Mouse (Mus musculus) telencephalon, adult 2 months (tissue): Measurements from ENCODE around the gene Slc35a3.

Experiments
- DNase-seq: peaks from one replicate; pipeline ENCODE4 v3.0.0-alpha.2; 2011; ENCODE audit warnings: low read depth, low spot score

Slc35a3 gene

GRCm38 (mm10) chr3:116640024-116640423 is 72.6 kb downstream of the Slc35a3 start:
- DNase-seq = no peak

GRCm38 (mm10) chr3:116638572-116638971 is 74.1 kb downstream of the Slc35a3 start:
- DNase-seq = no peak

- DNase-seq = no peak
These were observed 74.7 kb downstream of the Slc35a3 start for GRCm38 (mm10) chr3:116637693-116638476.

- DNase-seq = no peak
These were observed 76.8 kb downstream of the Slc35a3 start for GRCm38 (mm10) chr3:116635799-116636198.

GRCm38 (mm10) chr3:116634853-116635252 is 77.8 kb downstream of the Slc35a3 start:
- no peak for DNase-seq

- DNase-seq = no peak
These were observed 78.5 kb downstream of the Slc35a3 start for GRCm38 (mm10) chr3:116634091-116634490.

- no peak for DNase-seq
These were observed 79.7 kb downstream of the Slc35a3 start for GRCm38 (mm10) chr3:116632971-116633370.

- DNase-seq = no peak
These were observed 81.2 kb downstream of the Slc35a3 start for GRCm38 (mm10) chr3:116631459-116631858.

- no peak for DNase-seq
These were observed 90.0 kb downstream of the Slc35a3 start for GRCm38 (mm10) chr3:116622641-116623040.

- no peak for DNase-seq
These were observed 91.8 kb downstream of the Slc35a3 start for GRCm38 (mm10) chr3:116620636-116621370.
